Mouse (Mus musculus) liver, embryonic 12.5 days (tissue): ENCODE measurements at regions not wholly inside any gene's neighbourhood (a gene's known extent, or its start where the extent isn't known, plus 50 kb on each side); places are given as distances from the start of the nearest gene placed in this dataset.

Experiments used
- ATAC-seq: fragments of 200-750 bp; cut with Nextera tagmentation; 2 replicates; pipeline ENCODE4 v1.8.0; 2017; ENCODE audit warnings: moderate number of reproducible peaks, mild to moderate bottlenecking, moderate library complexity
- H3K27ac ChIP-seq: fragments of 300-500 bp; sonication (generic); 2 replicates; pipeline ENCODE4 v1.5.1; 2016; ENCODE audit warnings: mild to moderate bottlenecking
- H3K27me3 ChIP-seq: fragments of 300-500 bp; sonication (generic); replicated peaks from 2 replicates; pipeline ENCODE4 v1.6.1; 2016; ENCODE audit warnings: mild to moderate bottlenecking, moderate library complexity
- H3K36me3 ChIP-seq: fragments of 300-500 bp; sonication (generic); 2 replicates; pipeline ENCODE4 v1.6.1; 2016; ENCODE audit warnings: mild to moderate bottlenecking, moderate library complexity
- H3K4me1 ChIP-seq: fragments of 300-500 bp; sonication (generic); 2 replicates; pipeline ENCODE4 v1.6.1; 2016
- H3K4me2 ChIP-seq: fragments of 300-500 bp; sonication (generic); 2 replicates; pipeline ENCODE4 v1.6.1; 2016; ENCODE audit warnings: mild to moderate bottlenecking, moderate library complexity
- H3K4me3 ChIP-seq: fragments of 300-500 bp; sonication (generic); 2 replicates; pipeline ENCODE4 v1.5.1; 2016; ENCODE audit warnings: mild to moderate bottlenecking, moderate library complexity
- H3K9ac ChIP-seq: fragments of 300-500 bp; sonication (generic); 2 replicates; pipeline ENCODE4 v1.6.1; 2016; ENCODE audit warnings: mild to moderate bottlenecking, moderate library complexity
- H3K9me3 ChIP-seq: fragments of 300-500 bp; sonication (generic); replicated peaks from 2 replicates; pipeline ENCODE4 v1.6.1; 2016; ENCODE audit warnings: mild to moderate bottlenecking, moderate library complexity
- WGBS: fragments of 180-500 bp; shearing (Covaris S2); methylation state at CpG from one replicate; pipeline ENCODE4 v1.1.7; 2016; ENCODE audit not compliant: insufficient replicate concordance; 5-methylcytosine and 5-hydroxymethylcytosine counted together

- no peaks in the 10 kb centered on the region for H3K9me3 ChIP-seq
- H3K4me2 ChIP-seq = no peak overlapping the region
- H3K27me3 ChIP-seq = no peaks in the 10 kb centered on the region
- no peaks in the 10 kb centered on the region for H3K36me3 ChIP-seq
- no peak overlapping the region for H3K9ac ChIP-seq
- 40% methylated on average over 17 of the region's 17 CpGs for WGBS
- H3K27ac ChIP-seq = no peak overlapping the region
- H3K4me3 ChIP-seq = no peak overlapping the region
- no peak for ATAC-seq
- H3K4me1 ChIP-seq = no peaks in the 10 kb centered on the region
Observed at GRCm38 (mm10) chr13:47348517-47349145, 226.2 kb downstream of the Rnf144b start.

DNA sequence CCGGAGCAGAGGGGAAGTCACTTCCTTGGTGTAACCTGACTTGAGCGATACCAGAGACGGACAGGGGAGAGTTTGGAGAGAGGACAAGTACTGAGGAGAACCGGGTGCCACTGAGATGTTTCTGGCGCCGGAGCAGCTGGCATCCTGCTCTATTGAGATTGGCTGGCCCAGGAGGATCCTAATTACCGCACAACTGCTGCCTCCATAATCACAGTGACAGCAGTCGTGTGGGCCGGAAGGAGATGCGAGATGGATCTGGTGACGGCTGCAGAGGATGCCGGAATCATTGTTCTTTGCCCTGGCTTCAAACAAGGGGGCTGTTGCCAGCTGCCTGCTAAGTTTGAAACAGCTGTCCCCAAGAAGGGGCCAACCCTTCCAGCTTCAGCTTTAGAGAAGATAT is 232.0 kb downstream of the Rnf144b start:
- no peaks in the 10 kb centered on the region for H3K27me3 ChIP-seq
- no peak overlapping the region for H3K9ac ChIP-seq
- no peaks in the 10 kb centered on the region for H3K9me3 ChIP-seq
- no peak overlapping the region for H3K27ac ChIP-seq
- no peak overlapping the region for H3K4me3 ChIP-seq
- H3K4me1 ChIP-seq = no peaks in the 10 kb centered on the region
- H3K36me3 ChIP-seq = no peaks in the 10 kb centered on the region
- 85% methylated on average over 12 of the region's 12 CpGs for WGBS
- no peak overlapping the region for H3K4me2 ChIP-seq
- ATAC-seq = no peak

DNA sequence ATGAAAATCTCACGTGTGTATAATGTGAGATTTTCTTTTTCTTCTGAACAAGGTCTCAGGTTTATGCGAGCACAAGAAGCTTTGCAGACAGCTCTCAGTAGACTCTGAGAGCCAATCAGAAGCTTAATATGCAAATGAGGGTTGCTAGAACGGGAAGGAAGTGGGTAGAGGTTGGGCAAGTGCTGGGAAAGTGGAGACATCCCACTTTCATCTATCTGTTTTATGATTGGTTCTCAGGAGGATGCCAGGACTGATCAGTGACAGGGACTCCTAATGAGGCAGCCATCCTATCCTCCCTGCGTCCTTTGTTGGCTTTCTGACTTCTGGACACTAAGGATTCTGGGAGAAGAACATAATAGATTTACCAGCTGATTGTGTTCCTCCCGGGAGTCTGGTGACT is 232.7 kb downstream of the Rnf144b start:
- Histone ChIP-seq H3K4me1 (no peaks in the 10 kb centered on the region), H3K27me3 (no peaks in the 10 kb centered on the region), H3K9ac (no peak overlapping the region), H3K4me2 (no peak overlapping the region), H3K36me3 (no peaks in the 10 kb centered on the region), H3K4me3 (no peak overlapping the region), H3K9me3 (no peaks in the 10 kb centered on the region), H3K27ac (no peak overlapping the region)
- WGBS = 38% methylated on average over 5 of the region's 5 CpGs
- ATAC-seq = no peak

DNA sequence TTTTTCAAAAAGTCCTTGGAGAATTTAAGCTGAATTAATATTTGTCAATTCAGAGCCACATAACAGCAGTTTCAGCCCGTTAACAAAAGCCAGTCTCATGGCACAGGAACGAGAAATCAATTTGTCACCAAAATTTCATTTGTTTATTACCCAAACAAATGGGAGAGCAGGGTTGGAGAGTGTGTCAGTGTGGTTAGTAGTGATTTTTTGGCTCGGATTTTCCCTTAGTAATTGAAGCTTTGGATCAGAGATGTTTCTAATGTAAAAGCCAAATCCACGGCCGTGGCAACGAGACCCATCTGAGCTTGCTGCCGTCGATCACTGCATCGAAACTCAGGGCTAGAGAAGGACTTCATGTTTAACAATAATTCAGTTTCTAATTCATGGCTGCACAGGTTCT is 236.5 kb downstream of the Rnf144b start:
- Histone ChIP-seq H3K4me2 (no peak overlapping the region), H3K9me3 (no peaks in the 10 kb centered on the region), H3K27ac (no peak overlapping the region), H3K4me3 (no peak overlapping the region), H3K9ac (no peak overlapping the region), H3K4me1 (no peaks in the 10 kb centered on the region), H3K36me3 (no peaks in the 10 kb centered on the region), H3K27me3 (no peaks in the 10 kb centered on the region)
- no peak for ATAC-seq
- WGBS = 66% methylated on average over 9 of the region's 9 CpGs

GRCm38 (mm10) chr13:47365776-47366175 is 243.3 kb downstream of the Rnf144b start:
- no peak overlapping the region for H3K9ac ChIP-seq
- H3K4me3 ChIP-seq = no peak overlapping the region
- no peak for ATAC-seq
- 59% methylated on average over 7 of the region's 7 CpGs for WGBS
- H3K27ac ChIP-seq = no peak overlapping the region
- no peaks in the 10 kb centered on the region for H3K36me3 ChIP-seq
- H3K27me3 ChIP-seq = no peaks in the 10 kb centered on the region
- H3K4me1 ChIP-seq = no peaks in the 10 kb centered on the region
- no peaks in the 10 kb centered on the region for H3K9me3 ChIP-seq
- H3K4me2 ChIP-seq = no peak overlapping the region

DNA sequence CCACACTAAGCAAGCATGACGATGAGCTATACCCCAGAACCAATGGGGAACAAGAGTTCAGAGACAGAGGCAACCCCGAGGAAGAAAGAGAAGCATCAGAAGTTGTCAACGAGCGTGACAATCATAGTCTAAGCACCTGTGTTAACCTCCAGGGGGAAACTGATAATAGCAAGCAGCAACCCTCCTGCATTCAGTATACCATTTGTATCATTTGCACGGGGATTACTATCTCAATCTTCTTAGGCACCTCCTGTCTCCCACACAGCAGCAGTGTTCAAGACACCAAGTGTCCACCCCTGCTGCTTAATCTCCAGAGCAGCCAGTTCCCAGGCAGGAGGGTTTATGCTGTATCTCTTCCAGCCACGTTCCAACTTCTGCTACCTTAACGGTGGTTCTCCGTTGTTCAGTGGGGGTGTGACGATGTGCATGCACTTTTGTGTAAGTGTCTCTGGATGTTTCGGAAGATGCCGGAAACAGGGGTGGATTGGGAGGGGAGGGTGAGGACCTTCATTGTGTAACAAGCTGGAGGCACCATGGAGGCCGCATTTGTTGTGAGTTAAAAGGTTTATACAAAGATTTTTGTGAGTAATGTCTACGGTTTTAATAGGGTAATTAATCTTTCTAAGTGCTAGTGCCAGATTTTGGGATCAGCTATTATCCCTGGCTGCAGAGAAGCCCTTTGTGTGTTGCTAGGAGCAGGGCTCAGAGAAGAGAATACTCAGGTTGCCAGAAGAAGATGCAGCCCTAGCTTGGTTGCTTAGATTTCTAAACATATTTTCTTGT is 245.8 kb downstream of the Rnf144b start:
- no peaks in the 10 kb centered on the region for H3K4me1 ChIP-seq
- no peaks in the 10 kb centered on the region for H3K27me3 ChIP-seq
- WGBS = 58% methylated on average over 13 of the region's 13 CpGs
- H3K4me2 ChIP-seq = no peak overlapping the region
- H3K4me3 ChIP-seq = no peak overlapping the region
- H3K9me3 ChIP-seq = no peaks in the 10 kb centered on the region
- H3K9ac ChIP-seq = no peak overlapping the region
- H3K36me3 ChIP-seq = no peaks in the 10 kb centered on the region
- ATAC-seq = no peak
- H3K27ac ChIP-seq = no peak overlapping the region

- H3K9ac ChIP-seq = no peak overlapping the region
- no peak overlapping the region for H3K4me3 ChIP-seq
- H3K27ac ChIP-seq = no peak overlapping the region
- H3K4me1 ChIP-seq = no peaks in the 10 kb centered on the region
- no peaks in the 10 kb centered on the region for H3K36me3 ChIP-seq
- H3K27me3 ChIP-seq = no peaks in the 10 kb centered on the region
- H3K4me2 ChIP-seq = no peak overlapping the region
- no peaks in the 10 kb centered on the region for H3K9me3 ChIP-seq
- no peak for ATAC-seq
- WGBS = 63% methylated on average over 1 of the region's 1 CpGs
Observed at GRCm38 (mm10) chr13:47374583-47374982, 252.1 kb downstream of the Rnf144b start.

DNA sequence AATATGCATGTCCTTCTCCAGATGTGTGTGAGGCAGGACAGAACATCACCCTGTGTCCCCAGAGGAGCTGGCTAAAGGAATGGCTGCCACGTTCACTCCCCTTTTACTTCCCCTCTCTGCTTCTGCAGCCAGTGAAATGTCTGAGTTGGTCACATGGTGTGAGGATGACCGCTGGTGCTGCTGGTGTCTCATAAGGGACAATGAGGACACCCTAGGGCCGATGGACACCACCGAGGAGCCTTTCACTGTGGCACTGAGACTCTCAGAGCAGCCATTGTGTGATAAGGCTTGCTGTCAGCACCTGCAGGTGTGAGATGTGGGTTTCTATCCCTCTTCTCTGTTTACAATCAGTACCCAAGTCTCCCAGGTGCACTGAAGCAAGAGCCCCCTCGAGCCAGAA is 268.6 kb downstream of the Rnf144b start:
- no peak overlapping the region for H3K9ac ChIP-seq
- H3K4me3 ChIP-seq = no peak overlapping the region
- no peak overlapping the region for H3K27ac ChIP-seq
- 35% methylated on average over 5 of the region's 5 CpGs for WGBS
- no peaks in the 10 kb centered on the region for H3K4me1 ChIP-seq
- no peak overlapping the region for H3K4me2 ChIP-seq
- no peaks in the 10 kb centered on the region for H3K9me3 ChIP-seq
- ATAC-seq = no peak
- no peaks in the 10 kb centered on the region for H3K27me3 ChIP-seq
- no peaks in the 10 kb centered on the region for H3K36me3 ChIP-seq

DNA sequence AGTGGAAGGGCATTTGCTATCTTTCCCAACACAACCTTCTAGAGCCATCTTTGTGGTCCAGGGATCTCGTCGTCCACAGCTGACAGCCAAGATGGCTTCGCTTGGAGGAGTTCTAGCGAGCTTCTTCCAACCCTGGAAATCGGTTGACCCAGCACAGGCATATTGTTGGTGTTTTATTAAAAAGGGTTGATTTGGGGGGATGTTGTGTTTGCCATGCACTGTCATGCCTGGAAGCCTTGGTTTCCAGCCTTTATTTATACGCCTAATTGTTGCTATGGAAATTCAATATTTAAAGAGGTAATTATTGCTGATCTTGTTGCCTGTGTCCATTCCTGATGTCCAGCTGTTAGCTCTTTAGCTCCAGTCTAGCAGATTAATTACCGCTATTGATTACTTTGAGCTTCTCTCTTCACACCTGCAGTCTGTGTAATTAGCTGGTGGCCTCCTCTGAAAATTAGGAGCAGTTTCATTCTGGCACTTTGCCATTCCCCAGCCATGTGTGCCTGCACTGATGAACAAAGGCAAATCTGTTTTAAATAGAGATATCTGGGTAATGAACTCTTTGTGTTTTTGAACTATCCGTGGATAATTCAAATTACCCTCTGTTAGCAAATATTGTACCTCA is 275.4 kb downstream of the Rnf144b start:
- ATAC-seq = no peak
- no peak overlapping the region for H3K4me2 ChIP-seq
- H3K36me3 ChIP-seq = no peaks in the 10 kb centered on the region
- no peak overlapping the region for H3K27ac ChIP-seq
- no peak overlapping the region for H3K4me3 ChIP-seq
- H3K9ac ChIP-seq = no peak overlapping the region
- no peaks in the 10 kb centered on the region for H3K27me3 ChIP-seq
- WGBS = 76% methylated on average over 8 of the region's 8 CpGs
- H3K4me1 ChIP-seq = no peaks in the 10 kb centered on the region
- H3K9me3 ChIP-seq = no peaks in the 10 kb centered on the region

DNA sequence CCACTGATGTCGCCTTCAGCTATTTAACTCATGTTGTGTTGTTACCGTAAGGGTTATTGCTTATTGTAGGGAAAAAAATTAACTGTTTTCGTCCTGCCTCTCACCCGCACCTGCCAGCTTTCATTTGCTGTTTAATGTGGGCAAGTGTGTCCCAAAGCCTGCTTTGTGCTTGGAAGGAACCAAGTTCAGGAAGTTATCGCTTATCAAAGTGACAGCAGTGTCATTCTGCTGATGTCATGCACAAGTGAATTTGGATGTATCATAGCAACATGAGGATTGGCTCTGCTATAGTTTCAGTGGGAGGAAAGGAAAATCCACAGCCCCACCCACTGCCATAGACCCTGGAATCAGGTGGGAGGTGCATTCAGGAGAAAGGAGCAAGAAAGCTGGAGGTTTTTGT is 276.5 kb downstream of the Rnf144b start:
- H3K27ac ChIP-seq = no peak overlapping the region

GRCm38 (mm10) chr13:47413261-47413660 is 290.8 kb downstream of the Rnf144b start:
- Histone ChIP-seq H3K9ac (no peak overlapping the region), H3K36me3 (no peaks in the 10 kb centered on the region), H3K4me1 (no peaks in the 10 kb centered on the region), H3K9me3 (no peaks in the 10 kb centered on the region), H3K4me3 (no peak overlapping the region), H3K4me2 (no peak overlapping the region), H3K27me3 (no peaks in the 10 kb centered on the region), H3K27ac (no peak overlapping the region)
- no peak for ATAC-seq
- 69% methylated on average over 3 of the region's 3 CpGs for WGBS

More for the DNA sequence above, 276.5 kb downstream of the Rnf144b start:
- 63% methylated on average over 5 of the region's 5 CpGs for WGBS
- no peak overlapping the region for H3K4me3 ChIP-seq
- no peaks in the 10 kb centered on the region for H3K4me1 ChIP-seq
- no peak for ATAC-seq
- no peaks in the 10 kb centered on the region for H3K27me3 ChIP-seq
- H3K36me3 ChIP-seq = no peaks in the 10 kb centered on the region
- no peak overlapping the region for H3K9ac ChIP-seq
- no peak overlapping the region for H3K4me2 ChIP-seq
- H3K9me3 ChIP-seq = no peaks in the 10 kb centered on the region

GRCm38 (mm10) chr13:47413940-47414339 is 291.5 kb downstream of the Rnf144b start:
- 80% methylated on average over 9 of the region's 9 CpGs for WGBS
- Histone ChIP-seq H3K4me3 (no peak overlapping the region), H3K4me2 (no peak overlapping the region), H3K4me1 (no peaks in the 10 kb centered on the region), H3K36me3 (no peaks in the 10 kb centered on the region), H3K27ac (no peak overlapping the region), H3K9ac (no peak overlapping the region), H3K27me3 (no peaks in the 10 kb centered on the region), H3K9me3 (no peaks in the 10 kb centered on the region)
- ATAC-seq = no peak
